Mouse (Mus musculus) CD4-positive helper T cell, adult 2 months (primary cell): ENCODE measurements around the gene Sost.

Source experiments
- DNase-seq: peaks from one replicate; pipeline ENCODE4 v3.0.0-alpha.2; 2012; ENCODE audit warnings: low read depth, missing footprints, low spot score

The Sost gene

GRCm38 (mm10) chr11:101946525-101946924 is 20.3 kb downstream of the Sost start:
- DNase-seq, result no peak

GRCm38 (mm10) chr11:101943055-101943454 is 23.8 kb downstream of the Sost start:
- no peak for DNase-seq

DNA sequence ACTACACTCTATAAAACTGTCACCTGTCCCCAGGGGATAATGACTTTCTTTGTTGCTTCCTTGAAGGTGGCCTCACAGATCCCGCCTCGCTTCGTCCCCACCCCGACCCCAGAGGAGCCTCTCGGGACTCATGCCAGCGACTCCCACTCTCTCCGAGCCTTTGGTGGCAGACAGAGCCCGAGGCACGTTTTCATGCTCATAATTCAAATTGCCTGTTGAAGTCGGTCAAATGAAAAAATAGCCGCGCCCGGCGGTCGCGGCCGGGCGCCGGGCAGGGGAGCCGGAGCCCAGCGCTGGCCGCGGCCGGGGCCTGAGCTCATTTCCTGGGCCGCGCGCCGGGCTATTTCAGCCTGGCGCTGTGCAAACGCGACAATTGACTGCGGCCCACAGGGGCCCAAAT is 29.7 kb downstream of the Sost start:
- no peak for DNase-seq

DNA sequence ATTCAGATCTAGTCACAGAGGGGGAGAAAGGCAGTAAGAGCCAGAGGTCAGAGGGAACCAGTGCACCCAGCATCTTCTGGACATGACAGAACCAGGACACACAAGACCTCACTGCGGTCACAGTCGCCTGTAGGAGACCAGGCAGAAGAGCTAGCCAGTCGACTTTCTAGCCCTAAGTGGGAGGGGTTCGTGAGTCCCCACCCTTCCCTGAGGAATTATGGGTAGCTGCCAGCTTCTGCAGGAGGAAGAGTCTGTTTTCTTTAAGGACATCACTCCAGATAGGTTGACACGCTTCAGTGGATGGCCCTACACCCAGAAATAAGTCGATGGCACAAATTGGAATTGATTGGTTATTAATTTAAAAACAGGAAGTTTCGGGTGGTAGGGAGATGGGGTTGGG is 30.4 kb downstream of the Sost start:
- no peak for DNase-seq

DNA sequence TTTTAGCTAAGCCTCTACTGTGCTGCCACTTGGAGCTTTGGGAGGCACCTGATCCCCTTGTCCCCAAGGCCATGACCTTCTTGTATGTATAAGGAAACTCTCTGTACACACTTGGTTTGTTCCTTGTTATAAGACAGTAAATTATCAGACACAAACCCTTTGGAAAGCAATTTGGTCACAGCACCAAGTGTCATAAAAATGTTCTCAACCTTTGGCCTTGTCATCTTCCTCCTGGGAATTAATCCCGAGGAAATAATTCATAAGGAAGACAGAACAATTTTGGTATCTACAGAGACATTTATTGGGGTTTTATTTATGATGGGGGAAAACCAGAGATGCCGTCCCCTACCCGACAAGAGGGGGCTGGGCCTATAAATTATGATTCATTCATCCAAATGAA is 31.1 kb downstream of the Sost start:
- DNase-seq, result no peak

- no peak for DNase-seq
Measured at GRCm38 (mm10) chr11:101931978-101932377, 34.8 kb downstream of the Sost start.

GRCm38 (mm10) chr11:101928030-101928762 is 38.6 kb downstream of the Sost start:
- no peak for DNase-seq

DNA sequence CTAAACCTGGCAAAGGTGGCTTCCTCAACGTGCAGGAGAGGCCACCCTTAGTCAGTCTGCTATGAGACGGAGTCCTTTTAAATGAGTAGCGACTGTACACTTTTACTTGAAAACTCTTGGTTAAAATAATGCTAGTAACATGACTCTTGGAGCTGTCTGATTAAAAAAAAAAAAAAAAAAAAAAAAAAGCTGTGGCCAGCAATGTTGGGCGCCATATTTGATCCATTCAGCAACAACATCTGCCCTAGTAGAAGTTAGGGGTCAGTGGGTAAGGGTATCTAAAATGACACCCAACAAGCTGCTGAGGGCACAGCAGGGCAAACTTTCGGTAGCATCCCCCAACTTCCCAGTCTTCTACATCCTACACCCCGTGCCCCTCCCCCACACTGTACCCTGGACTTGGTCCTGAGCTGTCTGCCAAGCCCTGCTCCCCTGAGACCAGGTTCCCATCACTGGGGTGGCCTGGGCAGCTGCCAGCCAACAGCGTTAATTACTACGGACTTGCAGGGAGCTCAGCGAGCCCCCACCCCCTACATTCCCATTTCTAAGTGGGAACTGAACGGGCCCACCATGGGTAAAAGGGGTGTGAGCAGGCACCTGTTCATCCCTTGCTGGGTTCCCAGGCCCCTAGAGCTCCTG is 39.7 kb downstream of the Sost start:
- DNase-seq, result no peak

DNA sequence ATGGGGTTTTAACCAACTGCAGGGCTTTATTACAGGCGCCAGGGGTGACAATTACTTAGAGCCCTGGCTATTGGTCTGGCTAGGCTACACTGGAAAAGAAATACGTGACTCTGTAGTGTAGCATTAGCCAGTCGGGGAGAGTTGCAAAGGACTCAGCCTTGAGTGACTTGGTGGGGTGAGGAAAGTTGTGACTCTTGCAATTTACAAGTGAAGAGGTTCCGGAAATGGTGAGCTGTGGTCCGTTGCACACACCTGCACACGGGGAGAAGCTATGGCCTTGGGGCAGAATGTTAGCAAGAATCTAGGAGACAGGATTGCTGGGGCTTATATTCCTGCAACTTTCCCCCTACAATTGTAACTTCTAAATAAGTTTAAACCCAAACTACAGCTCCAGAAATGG is 41.2 kb downstream of the Sost start:
- DNase-seq, result no peak

- DNase-seq, result no peak
Measured at GRCm38 (mm10) chr11:101924441-101924976, 42.3 kb downstream of the Sost start.

- no peak for DNase-seq
Measured at GRCm38 (mm10) chr11:101923988-101924387, 42.8 kb downstream of the Sost start.

DNA sequence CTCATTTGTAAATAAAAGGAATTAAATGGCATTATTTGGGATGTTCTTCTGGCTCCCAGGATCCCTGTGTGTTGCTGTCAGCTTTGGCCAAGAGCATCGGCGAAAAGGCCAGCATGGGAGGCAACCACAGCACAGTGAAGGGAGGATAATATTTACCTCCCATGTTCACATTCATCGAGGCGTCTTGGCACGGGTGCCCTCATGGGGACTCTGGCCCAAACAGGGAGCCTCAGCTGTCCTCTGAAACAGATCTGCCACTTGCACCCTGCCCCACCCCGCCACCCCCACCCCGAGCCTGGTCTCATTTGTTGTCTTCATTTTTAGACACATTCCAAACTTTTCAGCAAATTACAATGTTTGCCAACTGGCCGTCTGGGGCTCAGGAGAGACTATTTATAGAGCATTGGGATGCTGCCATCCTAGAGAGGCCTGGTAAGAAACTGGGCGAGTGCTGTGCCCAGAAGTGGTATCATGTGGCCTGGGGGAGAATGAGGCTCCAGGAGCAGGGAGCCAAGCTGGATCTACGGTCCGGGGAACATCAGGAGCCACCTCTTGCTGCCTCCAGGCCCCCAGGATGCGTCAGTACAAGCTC is 45.4 kb downstream of the Sost start:
- no peak for DNase-seq

DNA sequence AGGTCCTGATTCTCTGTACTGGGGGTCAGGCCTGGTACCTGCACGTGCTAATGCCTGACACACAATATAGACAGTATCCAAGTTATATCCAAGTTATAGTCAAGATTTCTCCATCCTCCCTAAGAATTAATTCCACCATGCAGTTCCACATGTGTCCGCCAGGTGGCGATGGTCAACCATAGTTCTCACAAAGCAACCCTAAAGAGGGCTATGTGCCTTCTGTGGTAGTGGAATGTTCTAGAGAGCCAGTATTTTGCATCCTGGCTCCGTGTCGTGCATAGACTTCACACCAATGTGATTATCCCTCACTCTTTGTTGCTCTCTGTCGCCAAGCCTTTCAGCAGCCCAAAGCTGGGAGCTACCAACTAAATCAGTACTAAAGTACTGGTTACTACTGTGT is 47.2 kb downstream of the Sost start:
- DNase-seq, result peak; percentile 61

DNA sequence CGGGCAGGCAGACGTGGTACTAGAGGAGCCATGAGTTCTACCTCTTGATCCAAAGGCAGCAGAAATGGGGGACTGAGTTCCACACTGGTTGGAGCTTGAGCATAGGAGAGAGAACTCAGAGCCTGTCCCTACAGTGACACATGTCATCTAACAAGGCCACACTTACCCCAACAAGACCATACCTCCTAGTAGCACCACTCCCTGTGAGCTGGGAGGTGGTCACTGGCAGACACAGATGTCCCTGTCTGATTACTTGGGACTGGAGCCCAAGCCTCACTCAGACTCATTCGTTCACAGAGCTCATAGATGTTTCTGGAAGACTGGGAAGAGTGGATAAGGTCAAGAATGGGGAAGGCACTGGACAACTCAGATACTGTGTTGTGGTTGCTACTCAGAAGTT is 48.2 kb downstream of the Sost start:
- no peak for DNase-seq

DNA sequence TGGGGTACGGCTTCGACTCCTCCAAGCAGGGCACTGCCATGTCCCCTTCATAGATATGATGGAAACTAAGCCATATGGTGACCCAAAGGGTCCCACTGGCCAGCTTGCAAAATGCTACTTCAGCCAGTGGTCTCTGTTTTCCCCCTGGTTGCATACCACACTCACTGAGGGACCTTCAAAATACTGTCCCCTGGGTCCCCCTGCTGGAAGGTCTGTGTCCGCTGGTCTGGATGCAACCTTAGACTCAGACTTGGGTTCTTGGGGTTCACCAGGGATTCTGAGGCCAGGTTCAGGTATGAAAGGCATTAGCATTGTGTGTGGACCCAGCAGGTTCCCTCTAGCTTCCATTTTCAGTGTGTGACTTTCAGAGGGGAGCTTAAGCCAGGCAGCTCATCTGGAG is 50.0 kb downstream of the Sost start:
- no peak for DNase-seq

DNA sequence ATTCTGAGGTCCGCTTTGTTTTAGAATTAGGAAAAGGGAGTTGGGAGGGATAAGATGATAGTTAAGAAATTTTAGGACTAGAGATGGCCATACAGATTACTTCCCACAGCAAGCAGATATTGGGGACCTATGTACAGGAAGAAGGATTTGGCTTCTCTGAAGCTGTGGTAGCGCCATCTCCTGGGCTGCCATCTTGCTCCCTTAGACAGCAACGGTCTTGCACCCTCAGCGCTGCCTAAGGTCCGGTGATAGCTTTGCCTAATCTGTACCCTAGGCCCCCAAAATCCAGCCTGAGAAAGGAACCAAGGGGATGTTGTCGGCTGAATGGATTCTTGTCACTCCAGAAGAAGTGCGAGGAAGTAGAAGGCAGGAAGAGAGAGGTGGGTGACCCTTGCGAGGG is 53.2 kb downstream of the Sost start:
- DNase-seq, result no peak
